Mouse (Mus musculus): ENCODE measurements around the gene Madcam1. TPM values are rescaled to one million over a fixed set of nuclear protein-coding genes. Genes with fewer than 3 reads are reported as not detected.
A peak's percentile ranks its signal among the peaks of the same experiment; 100 is the strongest.

Gene Madcam1
- polyA plus RNA-seq, 1 experiment from 2014 or later, result 1.4 TPM

GRCm38 (mm10) chr10:79638486-79639204 lies 25.7 kb upstream of the Madcam1 start:
- H3K4me1 ChIP-seq (replicated peaks), result peaks cover 22% of the 10 kb centered on the region
- no peaks in the 10 kb centered on the region for H3K36me3 ChIP-seq
- peak overlapping the region; percentile 98 for H3K4me2 ChIP-seq
- no peak overlapping the region for H3K9ac ChIP-seq
- H3K27me3 ChIP-seq, result peaks cover 56% of the 10 kb centered on the region
- 6% methylated on average over 23 of the region's 23 CpGs for WGBS
- peak; percentile 37; the same call in 1 of the 2 replicates for ATAC-seq (replicated peaks; ENCODE audit: insufficient number of reproducible peaks, insufficient read depth, low FRiP score, low read depth)
- H3K9me3 ChIP-seq (replicated peaks), result no peaks in the 10 kb centered on the region
- peak overlapping the region; percentile 67 for H3K4me3 ChIP-seq
- H3K27ac ChIP-seq, result no peak overlapping the region

GRCm38 (mm10) chr10:79645711-79646110 lies 18.6 kb upstream of the Madcam1 start, which contains the start of gene Odf3l2:
TSS of gene Odf3l2 (minus strand) at chr10:79645738.
- Histone ChIP-seq H3K4me1 (replicated peaks) (no peaks in the 10 kb centered on the region), H3K27ac (no peak within 1 kb of the TSS), H3K9me3 (replicated peaks) (no peaks in the 10 kb centered on the region), H3K36me3 (no peaks in the 10 kb centered on the region), H3K4me2 (no peak within 1 kb of the TSS), H3K27me3 (0 out of 2 replicates have a peak, but pooled peaks cover 11% of the 10 kb centered on the region), H3K4me3 (no peak within 1 kb of the TSS), H3K9ac (no peak within 1 kb of the TSS)
- 60% methylated on average over 8 of the region's 8 CpGs for WGBS
- no peak for ATAC-seq (replicated peaks; ENCODE audit: insufficient number of reproducible peaks, insufficient read depth, low FRiP score, low read depth)

DNA sequence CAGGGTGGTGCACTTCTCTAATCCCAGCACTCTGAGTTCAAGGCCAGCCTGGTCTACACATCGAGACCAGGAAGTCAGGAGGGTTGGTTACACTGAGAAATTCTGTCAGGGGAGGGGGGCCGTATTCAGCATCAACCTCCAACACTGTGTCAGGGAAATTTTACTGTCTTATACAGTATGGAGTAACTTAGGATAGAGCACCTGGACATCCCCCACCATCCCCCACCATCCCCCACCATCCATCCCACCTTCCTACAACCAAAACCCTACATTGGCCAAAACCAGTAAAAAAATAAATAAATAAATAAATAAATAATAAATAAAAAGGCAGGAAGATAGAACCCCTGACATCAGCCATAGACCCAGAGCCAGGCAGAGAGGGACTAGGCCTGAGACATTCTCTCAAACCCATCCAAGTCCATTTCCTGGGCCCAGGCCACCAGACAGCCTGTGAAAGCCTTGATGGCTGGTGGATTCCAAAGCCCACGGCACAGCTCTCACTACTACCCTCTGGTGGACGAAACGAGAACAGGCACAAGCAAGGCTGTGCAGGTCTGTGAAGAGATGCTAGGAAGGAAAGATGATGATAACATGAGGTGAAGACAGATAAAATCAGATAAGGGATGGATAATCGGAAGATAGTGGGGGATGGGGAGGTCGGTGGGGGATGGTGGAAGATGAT lies 15.1 kb upstream of the Madcam1 start:
- Histone ChIP-seq H3K27me3 (peaks cover 21% of the 10 kb centered on the region; the same call in 1 of the 2 replicates), H3K27ac (no peak overlapping the region), H3K4me3 (no peak overlapping the region), H3K4me2 (no peak overlapping the region), H3K36me3 (no peaks in the 10 kb centered on the region), H3K9me3 (replicated peaks) (no peaks in the 10 kb centered on the region), H3K9ac (no peak overlapping the region), H3K4me1 (replicated peaks) (no peaks in the 10 kb centered on the region)
- ATAC-seq (replicated peaks; ENCODE audit: insufficient number of reproducible peaks, insufficient read depth, low FRiP score, low read depth), result no peak; the same call in 1 of the 2 replicates
- WGBS, result 22% methylated on average over 7 of the region's 7 CpGs

DNA sequence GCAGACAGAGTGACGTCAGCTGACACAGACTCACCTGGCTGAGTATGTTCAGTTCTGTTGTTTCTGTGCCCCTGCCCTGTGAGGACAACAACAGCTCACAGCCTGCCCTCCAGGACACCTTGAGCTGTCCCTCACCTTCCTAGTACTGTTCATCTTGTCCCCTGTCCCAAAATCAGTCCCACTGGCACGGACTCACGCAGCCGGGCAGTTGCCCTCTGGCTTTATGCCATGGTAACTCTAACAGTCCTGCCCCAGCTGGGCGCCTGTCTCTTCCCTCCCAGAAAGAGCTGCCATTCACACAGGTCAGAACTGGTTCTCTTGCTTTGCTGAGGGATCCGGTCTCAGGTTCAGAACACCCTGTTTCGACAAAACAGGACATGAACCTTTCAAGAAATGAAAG lies 11.6 kb upstream of the Madcam1 start:
- Histone ChIP-seq H3K9me3 (replicated peaks) (no peaks in the 10 kb centered on the region), H3K4me1 (replicated peaks) (no peaks in the 10 kb centered on the region), H3K36me3 (no peaks in the 10 kb centered on the region), H3K4me2 (no peak overlapping the region), H3K9ac (no peak overlapping the region), H3K27me3 (peaks cover 30% of the 10 kb centered on the region), H3K4me3 (no peak overlapping the region), H3K27ac (no peak overlapping the region)
- ATAC-seq (replicated peaks; ENCODE audit: insufficient number of reproducible peaks, insufficient read depth, low FRiP score, low read depth), result no peak
- WGBS, result 78% methylated on average over 7 of the region's 7 CpGs

DNA sequence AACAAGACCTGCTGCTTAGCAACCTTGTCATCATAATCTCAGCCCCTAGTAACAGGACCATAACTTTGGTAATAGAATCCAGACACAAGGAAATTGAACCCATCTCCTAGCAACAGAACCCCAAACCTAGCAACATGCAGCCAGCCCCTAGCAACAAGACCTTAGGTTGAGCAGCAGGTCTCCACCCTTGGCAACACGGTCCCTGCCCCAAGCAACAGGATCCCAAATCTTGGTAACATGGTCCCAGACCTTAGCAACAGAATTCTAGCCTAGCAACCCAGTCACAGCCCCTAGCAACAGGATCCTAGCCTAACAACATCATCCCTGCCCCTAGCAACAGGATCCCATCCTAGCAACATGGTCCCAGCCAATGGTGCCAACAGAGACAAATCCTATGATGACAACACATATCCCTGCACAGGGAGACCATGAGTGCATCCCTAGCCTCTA lies 9.4 kb upstream of the Madcam1 start:
- H3K36me3 ChIP-seq, result no peaks in the 10 kb centered on the region
- H3K4me1 ChIP-seq (replicated peaks), result no peaks in the 10 kb centered on the region
- H3K27me3 ChIP-seq, result peaks cover 20% of the 10 kb centered on the region
- no peaks in the 10 kb centered on the region for H3K9me3 ChIP-seq (replicated peaks)
- no peak overlapping the region for H3K9ac ChIP-seq
- no peak overlapping the region for H3K4me3 ChIP-seq
- WGBS, result 46% methylated on average over 1 of the region's 1 CpGs
- no peak for ATAC-seq (replicated peaks; ENCODE audit: insufficient number of reproducible peaks, insufficient read depth, low FRiP score, low read depth)
- no peak overlapping the region for H3K4me2 ChIP-seq
- no peak overlapping the region for H3K27ac ChIP-seq

- Histone ChIP-seq H3K9me3 (replicated peaks) (no peaks in the 10 kb centered on the region), H3K27ac (no peak overlapping the region), H3K9ac (no peak overlapping the region), H3K36me3 (no peaks in the 10 kb centered on the region), H3K4me1 (replicated peaks) (no peaks in the 10 kb centered on the region), H3K4me3 (no peak overlapping the region), H3K27me3 (peaks cover 11% of the 10 kb centered on the region), H3K4me2 (no peak overlapping the region)
- WGBS, result 9% methylated on average over 4 of the region's 4 CpGs
- ATAC-seq (replicated peaks; ENCODE audit: insufficient number of reproducible peaks, insufficient read depth, low FRiP score, low read depth), result no peak
Observed at GRCm38 (mm10) chr10:79658829-79659228, 5.5 kb upstream of the Madcam1 start.

GRCm38 (mm10) chr10:79660298-79660697 lies 4.1 kb upstream of the Madcam1 start:
- Histone ChIP-seq H3K9ac (no peak overlapping the region), H3K27ac (no peak overlapping the region), H3K4me1 (replicated peaks) (peaks cover 3% of the 10 kb centered on the region; the same call in 1 of the 2 replicates), H3K4me2 (no peak overlapping the region), H3K36me3 (no peaks in the 10 kb centered on the region), H3K9me3 (replicated peaks) (no peaks in the 10 kb centered on the region), H3K4me3 (no peak overlapping the region), H3K27me3 (peaks cover 4% of the 10 kb centered on the region)
- ATAC-seq (replicated peaks; ENCODE audit: insufficient number of reproducible peaks, insufficient read depth, low FRiP score, low read depth), result no peak
- 67% methylated on average over 2 of the region's 2 CpGs for WGBS

- H3K9ac ChIP-seq, result no peak overlapping the region
- peaks cover 4% of the 10 kb centered on the region; the same call in 1 of the 2 replicates for H3K27me3 ChIP-seq
- WGBS, result 25% methylated on average over 3 of the region's 3 CpGs
- no peaks in the 10 kb centered on the region for H3K36me3 ChIP-seq
- no peak overlapping the region for H3K4me2 ChIP-seq
- no peak for ATAC-seq (replicated peaks; ENCODE audit: insufficient number of reproducible peaks, insufficient read depth, low FRiP score, low read depth)
- H3K27ac ChIP-seq, result no peak overlapping the region
- no peak overlapping the region for H3K4me3 ChIP-seq
- peaks cover 3% of the 10 kb centered on the region; the same call in 1 of the 2 replicates for H3K4me1 ChIP-seq (replicated peaks)
- H3K9me3 ChIP-seq (replicated peaks), result no peaks in the 10 kb centered on the region
Observed at GRCm38 (mm10) chr10:79661861-79662260, 2.5 kb upstream of the Madcam1 start.

DNA sequence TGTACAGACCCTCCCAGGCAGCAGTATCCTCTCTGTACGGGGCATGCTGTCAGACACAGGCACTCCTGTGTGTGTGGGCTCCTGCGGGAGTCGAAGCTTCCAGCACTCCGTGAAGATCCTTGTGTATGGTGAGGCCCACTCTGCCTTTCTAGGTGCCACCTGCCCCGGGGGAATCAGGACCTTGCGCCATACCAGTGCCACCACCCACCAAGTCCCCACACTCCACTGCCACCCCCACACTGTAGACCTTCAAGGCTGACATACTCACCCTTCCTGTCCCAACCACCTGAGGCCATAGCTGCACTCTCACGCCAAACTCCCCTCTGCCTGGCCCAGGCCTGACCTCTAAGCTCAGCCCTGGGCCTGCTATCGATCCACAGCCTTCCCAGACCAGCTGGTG lies 692 bp downstream of the Madcam1 start:
- Histone ChIP-seq H3K4me3 (no peak overlapping the region), H3K4me1 (replicated peaks) (peaks cover 6% of the 10 kb centered on the region), H3K27me3 (peaks cover 4% of the 10 kb centered on the region; the same call in 1 of the 2 replicates), H3K27ac (no peak overlapping the region), H3K9ac (no peak overlapping the region), H3K4me2 (no peak overlapping the region), H3K36me3 (no peaks in the 10 kb centered on the region), H3K9me3 (replicated peaks) (no peaks in the 10 kb centered on the region)
- ATAC-seq (replicated peaks; ENCODE audit: insufficient number of reproducible peaks, insufficient read depth, low FRiP score, low read depth), result no peak
- WGBS, result 81% methylated on average over 8 of the region's 8 CpGs

DNA sequence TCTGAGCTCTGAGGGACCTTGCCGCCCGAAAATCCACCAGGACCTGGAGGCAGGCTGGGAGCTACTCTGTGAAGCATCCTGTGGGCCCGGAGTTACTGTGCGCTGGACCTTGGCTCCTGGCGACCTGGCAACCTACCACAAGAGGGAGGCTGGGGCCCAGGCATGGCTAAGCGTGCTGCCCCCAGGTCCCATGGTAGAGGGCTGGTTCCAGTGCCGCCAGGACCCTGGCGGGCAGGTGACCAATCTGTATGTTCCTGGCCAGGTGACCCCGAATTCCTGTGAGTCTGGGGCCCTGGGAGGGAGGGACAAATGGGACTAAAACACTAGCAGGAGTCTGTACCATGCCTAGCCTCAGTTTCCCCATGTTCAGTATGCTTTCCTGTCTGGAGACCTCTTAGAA lies 2.1 kb downstream of the Madcam1 start:
- no peaks in the 10 kb centered on the region for H3K9me3 ChIP-seq (replicated peaks)
- no peak overlapping the region for H3K4me2 ChIP-seq
- ATAC-seq (replicated peaks; ENCODE audit: insufficient number of reproducible peaks, insufficient read depth, low FRiP score, low read depth), result no peak
- no peak overlapping the region for H3K9ac ChIP-seq
- peaks cover 4% of the 10 kb centered on the region; the same call in 1 of the 2 replicates for H3K27me3 ChIP-seq
- H3K36me3 ChIP-seq, result no peaks in the 10 kb centered on the region
- no peak overlapping the region for H3K4me3 ChIP-seq
- H3K4me1 ChIP-seq (replicated peaks), result peaks cover 17% of the 10 kb centered on the region
- no peak overlapping the region for H3K27ac ChIP-seq
- WGBS, result 66% methylated on average over 9 of the region's 9 CpGs

DNA sequence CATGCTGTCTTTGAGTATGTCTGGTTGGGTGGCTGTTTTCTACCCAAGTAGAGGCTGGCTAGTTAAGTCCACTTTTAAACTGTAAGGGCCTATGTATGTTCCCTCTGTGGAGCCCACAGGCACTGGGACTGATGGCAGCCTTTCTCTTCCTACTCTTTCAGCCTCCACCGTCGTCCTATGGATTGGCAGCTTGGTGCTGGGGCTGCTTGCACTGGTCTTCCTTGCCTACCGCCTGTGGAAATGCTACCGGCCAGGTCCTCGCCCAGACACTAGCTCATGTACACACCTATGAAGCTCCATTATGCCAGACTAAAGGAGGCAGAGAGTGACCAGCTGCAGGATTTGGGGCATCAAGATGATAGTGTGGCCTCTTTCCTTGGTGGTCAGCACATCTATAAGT lies 3.7 kb downstream of the Madcam1 start:
- no peak for ATAC-seq (replicated peaks; ENCODE audit: insufficient number of reproducible peaks, insufficient read depth, low FRiP score, low read depth)
- H3K4me2 ChIP-seq, result no peak overlapping the region
- WGBS, result 76% methylated on average over 5 of the region's 5 CpGs

More for the DNA sequence above, 3.7 kb downstream of the Madcam1 start:
- Histone ChIP-seq H3K27ac (no peak overlapping the region), H3K4me1 (replicated peaks) (peaks cover 17% of the 10 kb centered on the region), H3K9me3 (replicated peaks) (no peaks in the 10 kb centered on the region), H3K36me3 (no peaks in the 10 kb centered on the region), H3K9ac (no peak overlapping the region), H3K27me3 (peaks cover 4% of the 10 kb centered on the region; the same call in 1 of the 2 replicates), H3K4me3 (no peak overlapping the region)

Data from heart, embryonic 15.5 days (tissue).